Mouse (Mus musculus): ENCODE measurements around the gene Neb. TPM values are rescaled to one million over a fixed set of nuclear protein-coding genes. Genes with fewer than 3 reads are reported as not detected.

Gene Neb
- polyA plus RNA-seq, 2 experiments = 51.8 to 126 TPM

DNA sequence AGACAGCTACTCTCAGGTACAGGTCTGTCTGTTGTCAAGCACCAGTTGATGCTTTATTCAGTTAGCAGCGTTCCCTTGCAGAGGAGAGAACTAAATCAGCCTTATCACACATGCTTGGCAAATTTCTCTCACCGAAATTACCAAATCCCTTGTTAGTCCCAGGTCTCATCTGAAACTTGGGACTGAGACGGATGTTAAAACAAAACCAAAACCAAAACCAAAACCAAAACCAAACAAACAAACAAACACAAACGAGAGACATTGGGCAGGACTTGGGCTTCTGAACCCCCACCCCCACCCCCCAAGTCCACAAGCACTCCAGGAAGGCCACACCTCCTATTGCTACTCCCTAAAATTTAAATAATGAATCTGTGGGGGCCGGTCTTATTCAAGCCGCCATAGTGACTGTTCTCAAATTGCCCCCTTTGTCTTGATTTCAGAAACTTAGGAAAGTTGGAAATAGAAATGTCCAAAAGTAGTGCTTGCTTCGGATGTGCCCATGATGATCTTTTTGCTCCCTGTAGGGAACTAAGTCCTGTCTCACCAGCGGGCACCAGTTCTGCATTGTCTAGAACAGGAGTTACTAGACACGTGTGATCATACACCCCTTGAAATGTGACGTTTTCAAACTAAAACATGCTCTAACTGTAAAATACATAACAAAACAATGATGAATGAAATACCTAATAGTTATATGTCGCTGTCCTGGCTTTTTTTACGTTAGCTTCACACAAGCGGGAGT lies 397 bp downstream of the Neb start:
- DNase-seq (ENCODE audit: low spot score) (no peak), ATAC-seq (ENCODE audit: low FRiP score, low read depth) (no peak)
- Histone ChIP-seq H3K4me3 (replicated peaks; ENCODE audit: low read length) (no peak overlapping the region), H3K27me3 (ENCODE audit: control insufficient read depth, insufficient read depth, low read length) (no peaks in the 10 kb centered on the region), H3K27ac (replicated peaks; ENCODE audit: low read depth, low read length) (no peak overlapping the region), H3K9ac (ENCODE audit: low read depth, low read length, severe bottlenecking) (no peak overlapping the region), H3K4me1 (ENCODE audit: control insufficient read depth, insufficient read depth, low read length) (no peaks in the 10 kb centered on the region), H3K4me2 (replicated peaks; ENCODE audit: low read depth, low read length, severe bottlenecking) (no peak overlapping the region), H3K9me3 (ENCODE audit: control insufficient read depth, low read length) (no peaks in the 10 kb centered on the region), H3K36me3 (ENCODE audit: control insufficient read depth, insufficient read depth, low read length) (no peaks in the 10 kb centered on the region)
- 54% methylated on average over 13 of the region's 13 CpGs for WGBS
- TF ChIP-seq POLR2A (IDR thresholded peaks at IDR 0.05; ENCODE audit: borderline replicate concordance, extremely low read depth, insufficient read depth, insufficient read length) = no peak

DNA sequence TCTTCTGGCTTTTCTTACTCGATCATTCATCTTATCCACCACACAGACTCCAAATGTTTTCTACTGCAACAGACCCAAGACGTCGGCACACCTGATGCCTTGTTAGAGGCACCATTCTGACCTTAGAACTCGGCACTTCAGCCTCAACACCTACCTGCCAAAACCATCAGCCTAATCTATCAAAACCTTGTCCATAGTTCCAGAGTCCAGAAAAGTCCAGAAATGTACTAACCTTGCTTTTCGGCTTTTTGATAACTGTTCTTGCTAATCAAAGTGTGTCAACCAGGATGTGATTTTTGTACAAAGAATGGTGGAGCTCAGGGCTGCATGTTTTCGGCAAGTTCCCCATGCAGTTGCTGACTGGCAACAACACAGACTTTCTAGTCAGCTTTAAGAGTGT lies 3.6 kb downstream of the Neb start:
- Histone ChIP-seq H3K27ac (replicated peaks; ENCODE audit: low read depth, low read length) (no peak overlapping the region), H3K4me2 (replicated peaks; ENCODE audit: low read depth, low read length, severe bottlenecking) (no peak overlapping the region), H3K36me3 (ENCODE audit: control insufficient read depth, insufficient read depth, low read length) (no peaks in the 10 kb centered on the region), H3K4me1 (ENCODE audit: control insufficient read depth, insufficient read depth, low read length) (no peaks in the 10 kb centered on the region), H3K9me3 (ENCODE audit: control insufficient read depth, low read length) (no peaks in the 10 kb centered on the region), H3K9ac (ENCODE audit: low read depth, low read length, severe bottlenecking) (no peak overlapping the region), H3K27me3 (ENCODE audit: control insufficient read depth, insufficient read depth, low read length) (no peaks in the 10 kb centered on the region), H3K4me3 (replicated peaks; ENCODE audit: low read length) (no peak overlapping the region)
- DNase-seq (ENCODE audit: low spot score) = no peak
- TF ChIP-seq POLR2A (IDR thresholded peaks at IDR 0.05; ENCODE audit: borderline replicate concordance, extremely low read depth, insufficient read depth, insufficient read length) = no peak
- WGBS = 94% methylated on average over 6 of the region's 6 CpGs
- ATAC-seq (ENCODE audit: low FRiP score, low read depth) = no peak

DNA sequence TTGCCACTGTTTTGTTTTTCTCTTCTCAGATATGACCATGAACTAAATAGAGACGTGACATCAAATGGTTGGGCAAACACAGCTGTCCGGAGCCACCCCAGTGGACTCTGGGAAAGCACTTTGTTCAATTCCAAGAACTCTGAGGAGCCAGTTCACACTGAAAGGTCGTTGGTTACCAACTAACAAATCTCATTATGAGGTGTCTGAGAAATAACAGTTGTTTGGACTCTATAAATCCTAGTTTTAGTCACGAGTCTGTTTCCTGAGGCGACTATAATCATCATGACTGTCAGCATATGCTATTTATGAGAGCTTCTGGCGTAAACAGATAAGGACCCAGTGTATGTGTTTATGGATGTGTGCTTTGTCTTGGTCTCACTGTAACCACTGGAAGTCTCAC lies 5.8 kb downstream of the Neb start:
- Histone ChIP-seq H3K9ac (ENCODE audit: low read depth, low read length, severe bottlenecking) (no peak overlapping the region), H3K4me3 (replicated peaks; ENCODE audit: low read length) (no peak overlapping the region), H3K27me3 (ENCODE audit: control insufficient read depth, insufficient read depth, low read length) (no peaks in the 10 kb centered on the region), H3K36me3 (ENCODE audit: control insufficient read depth, insufficient read depth, low read length) (no peaks in the 10 kb centered on the region), H3K4me1 (ENCODE audit: control insufficient read depth, insufficient read depth, low read length) (no peaks in the 10 kb centered on the region), H3K27ac (replicated peaks; ENCODE audit: low read depth, low read length) (no peak overlapping the region), H3K4me2 (replicated peaks; ENCODE audit: low read depth, low read length, severe bottlenecking) (no peak overlapping the region), H3K9me3 (ENCODE audit: control insufficient read depth, low read length) (no peaks in the 10 kb centered on the region)
- WGBS = 42% methylated on average over 6 of the region's 6 CpGs
- TF ChIP-seq POLR2A (IDR thresholded peaks at IDR 0.05; ENCODE audit: borderline replicate concordance, extremely low read depth, insufficient read depth, insufficient read length) = no peak
- DNase-seq (ENCODE audit: low spot score) (no peak), ATAC-seq (ENCODE audit: low FRiP score, low read depth) (no peak)

GRCm38 (mm10) chr2:52372080-52372479 lies 6.2 kb downstream of the Neb start:
- Histone ChIP-seq H3K4me3 (replicated peaks; ENCODE audit: low read length) (no peak overlapping the region), H3K9me3 (ENCODE audit: control insufficient read depth, low read length) (no peaks in the 10 kb centered on the region), H3K4me1 (ENCODE audit: control insufficient read depth, insufficient read depth, low read length) (no peaks in the 10 kb centered on the region), H3K4me2 (replicated peaks; ENCODE audit: low read depth, low read length, severe bottlenecking) (no peak overlapping the region), H3K36me3 (ENCODE audit: control insufficient read depth, insufficient read depth, low read length) (no peaks in the 10 kb centered on the region), H3K9ac (ENCODE audit: low read depth, low read length, severe bottlenecking) (no peak overlapping the region), H3K27ac (replicated peaks; ENCODE audit: low read depth, low read length) (no peak overlapping the region), H3K27me3 (ENCODE audit: control insufficient read depth, insufficient read depth, low read length) (no peaks in the 10 kb centered on the region)
- ATAC-seq (ENCODE audit: low FRiP score, low read depth) (no peak), DNase-seq (ENCODE audit: low spot score) (no peak)
- 81% methylated on average over 4 of the region's 4 CpGs for WGBS
- no peak for TF ChIP-seq POLR2A (IDR thresholded peaks at IDR 0.05; ENCODE audit: borderline replicate concordance, extremely low read depth, insufficient read depth, insufficient read length)

- no peaks in the 10 kb centered on the region for H3K4me1 ChIP-seq (ENCODE audit: control insufficient read depth, insufficient read depth, low read length)
- H3K27me3 ChIP-seq (ENCODE audit: control insufficient read depth, insufficient read depth, low read length) = no peaks in the 10 kb centered on the region
- H3K4me2 ChIP-seq (replicated peaks; ENCODE audit: low read depth, low read length, severe bottlenecking) = no peak overlapping the region
- TF ChIP-seq POLR2A (IDR thresholded peaks at IDR 0.05; ENCODE audit: borderline replicate concordance, extremely low read depth, insufficient read depth, insufficient read length) = no peak
- H3K4me3 ChIP-seq (replicated peaks; ENCODE audit: low read length) = no peak overlapping the region
- no peak overlapping the region for H3K27ac ChIP-seq (replicated peaks; ENCODE audit: low read depth, low read length)
- WGBS = 55% methylated on average over 2 of the region's 2 CpGs
- H3K36me3 ChIP-seq (ENCODE audit: control insufficient read depth, insufficient read depth, low read length) = no peaks in the 10 kb centered on the region
- ATAC-seq (ENCODE audit: low FRiP score, low read depth) (no peak), DNase-seq (ENCODE audit: low spot score) (peak; percentile 57)
- no peaks in the 10 kb centered on the region for H3K9me3 ChIP-seq (ENCODE audit: control insufficient read depth, low read length)
- no peak overlapping the region for H3K9ac ChIP-seq (ENCODE audit: low read depth, low read length, severe bottlenecking)
Observed at GRCm38 (mm10) chr2:52371066-52371465, 7.2 kb downstream of the Neb start.
